Mouse (Mus musculus) right cerebral cortex, adult 18-20 months (tissue): ENCODE data around the gene Rbpj.
A peak's percentile ranks its signal among the peaks of the same experiment; 100 is the strongest.

Experiments
- DNase-seq: peaks from one replicate; pipeline ENCODE4 v3.0.0; 2022; ENCODE audit warnings: mixed read lengths

Rbpj gene

GRCm38 (mm10) chr5:53679651-53680050, 213.7 kb downstream of the Rbpj start:
- DNase-seq, result peak; percentile 63

GRCm38 (mm10) chr5:53683916-53684315, 218.0 kb downstream of the Rbpj start:
- no peak for DNase-seq

GRCm38 (mm10) chr5:53684417-53684816, 218.5 kb downstream of the Rbpj start:
- no peak for DNase-seq

GRCm38 (mm10) chr5:53685623-53686022, 219.7 kb downstream of the Rbpj start:
- no peak for DNase-seq

- DNase-seq, result no peak
Observed at GRCm38 (mm10) chr5:53686379-53686778, 220.4 kb downstream of the Rbpj start.

GRCm38 (mm10) chr5:53688326-53688725, 222.4 kb downstream of the Rbpj start:
- no peak for DNase-seq

- DNase-seq, result no peak
Observed at GRCm38 (mm10) chr5:53691577-53691976, 225.6 kb downstream of the Rbpj start.

GRCm38 (mm10) chr5:53692100-53692499, 226.1 kb downstream of the Rbpj start:
- no peak for DNase-seq

GRCm38 (mm10) chr5:53692662-53693061, 226.7 kb downstream of the Rbpj start:
- no peak for DNase-seq

- DNase-seq, result no peak
Observed at GRCm38 (mm10) chr5:53696701-53697100, 230.7 kb downstream of the Rbpj start.

- DNase-seq, result no peak
Observed at GRCm38 (mm10) chr5:53697794-53698193, 231.8 kb downstream of the Rbpj start.

GRCm38 (mm10) chr5:53702686-53703085, 236.7 kb downstream of the Rbpj start:
- DNase-seq, result no peak
